Mouse (Mus musculus): ENCODE measurements around the gene Asf1b.

GRCm38 (mm10) chr8:83917566-83917965, 37.7 kb upstream of the Asf1b start:
- TF ChIP-seq POLR2A (IDR thresholded peaks at IDR 0.05; ENCODE audit: borderline replicate concordance, extremely low read depth, insufficient read depth, insufficient read length, poor library complexity, severe bottlenecking) (no peak), CTCF (IDR thresholded peaks at IDR 0.05; ENCODE audit: borderline replicate concordance, extremely low read depth, insufficient read depth, insufficient read length) (no peak)

All from brain, embryonic 14.5 days (tissue).